Mouse (Mus musculus) liver, embryonic 14.5 days (tissue): ENCODE data around the gene Serpina3g. TPM values are rescaled to one million over a fixed set of nuclear protein-coding genes. Genes with fewer than 3 reads are reported as not detected.

Experiments
- ATAC-seq: fragments of 200-750 bp; cut with Nextera tagmentation; 2 replicates; pipeline ENCODE4 v1.8.0; 2017; ENCODE audit warnings: moderate number of reproducible peaks, mild to moderate bottlenecking, moderate library complexity; ENCODE audit not compliant: insufficient read depth
- DNase-seq, 3 experiments: peaks; one replicate each; pipeline ENCODE4 v3.0.0-alpha.2; 2012 to 2013; ENCODE audit warnings: low read depth in 3 of 3, low spot score in 3 of 3
- H3K27ac ChIP-seq: fragments of 300-500 bp; sonication (generic); 2 replicates; pipeline ENCODE4 v1.5.1; 2014; ENCODE audit warnings: moderate library complexity, mild to moderate bottlenecking, control low read depth, inconsistent platforms
- H3K27me3 ChIP-seq: fragments of 300-500 bp; sonication (generic); 2 replicates; pipeline ENCODE4 v1.6.1; 2014; ENCODE audit warnings: mild to moderate bottlenecking, low read length, moderate library complexity; ENCODE audit not compliant: control insufficient read depth, insufficient read depth
- H3K36me3 ChIP-seq: fragments of 300-500 bp; sonication (generic); replicated peaks from 2 replicates; pipeline ENCODE4 v1.6.1; 2014; ENCODE audit warnings: low read depth; ENCODE audit not compliant: control insufficient read depth, insufficient read depth
- H3K4me1 ChIP-seq, 2 experiments: fragments of 200-500 bp in 1 of 2; fragments of 300-500 bp in 1 of 2; sonication (generic) in 1 of 2; replicated peaks; 2 replicates each; pipeline ENCODE4 v1.6.1; 2012 to 2014; ENCODE audit warnings: antibody characterized with exemption in 1 of 2, inconsistent platforms in 1 of 2, low read length in 1 of 2; ENCODE audit not compliant: control insufficient read depth in 2 of 2, insufficient read depth in 2 of 2
- H3K4me2 ChIP-seq: fragments of 300-500 bp; sonication (generic); 2 replicates; pipeline ENCODE4 v1.6.1; 2014; ENCODE audit warnings: low read depth, mild to moderate bottlenecking, control low read depth, moderate library complexity
- H3K4me3 ChIP-seq, 2 experiments: fragments of 200-500 bp in 1 of 2; fragments of 300-500 bp in 1 of 2; sonication (generic) in 1 of 2; 2 replicates each; pipeline ENCODE4 v1.5.1; 2012 to 2014; ENCODE audit warnings: low read depth in 2 of 2, low read length in 2 of 2, mild to moderate bottlenecking in 2 of 2, control low read depth in 1 of 2, inconsistent platforms in 1 of 2, moderate library complexity in 1 of 2; ENCODE audit not compliant: insufficient read depth in 1 of 2
- H3K9ac ChIP-seq: fragments of 300-500 bp; sonication (generic); replicated peaks from 2 replicates; pipeline ENCODE4 v1.6.1; 2014; ENCODE audit warnings: mild to moderate bottlenecking, control low read depth, moderate library complexity
- H3K9me3 ChIP-seq: fragments of 300-500 bp; sonication (generic); 2 replicates; pipeline ENCODE4 v1.6.1; 2016; ENCODE audit warnings: low read length, mixed read lengths; ENCODE audit not compliant: control insufficient read depth
- CTCF ChIP-seq: IDR thresholded peaks from 2 replicates; pipeline ENCODE4 v1.5.1; 2016; ENCODE audit warnings: antibody characterized with exemption, low read depth, control low read depth
- EP300 ChIP-seq: IDR thresholded peaks from 2 replicates; pipeline ENCODE4 v1.6.1; 2016; ENCODE audit warnings: antibody characterized with exemption, low read depth
- WGBS: fragments of 180-500 bp; shearing (Covaris S2); extraction: QIAGEN DNeasy Blood & Tissue Kit; methylation state at CpG from one replicate; pipeline ENCODE4 v1.1.7; 2014; ENCODE audit not compliant: insufficient replicate concordance; 5-methylcytosine and 5-hydroxymethylcytosine counted together
- polyA plus RNA-seq, 2 experiments: library from polyadenylated mRNA; depleted of rRNA in 1 of 2; stranded (reverse) in 1 of 2; unstranded in 1 of 2; fragments of >200 nt; fragmentation: Nextera tagmentation in 1 of 2; extraction: Ambion mirVana in 1 of 2; gene quantifications; 2 replicates each; pipeline versions ENCODE4 v1.2.1 to v1.2.3; 2012 to 2014

Gene Serpina3g
- polyA plus RNA-seq, 2 experiments = 0.94 to 1.2 TPM

GRCm38 (mm10) chr12:104278216-104279055 lies 42.4 kb downstream of the Serpina3g start:
- DNase-seq (no peak), ATAC-seq (no peak)
- H3K9ac ChIP-seq = no peak overlapping the region
- no peak overlapping the region for H3K27ac ChIP-seq
- no peaks in the 10 kb centered on the region for H3K36me3 ChIP-seq
- H3K27me3 ChIP-seq = no peaks in the 10 kb centered on the region
- H3K4me1 ChIP-seq = no peaks in the 10 kb centered on the region
- H3K9me3 ChIP-seq = no peaks in the 10 kb centered on the region
- no peak overlapping the region for H3K4me2 ChIP-seq
- TF ChIP-seq EP300 (no peak), CTCF (no peak)
- H3K4me3 ChIP-seq = no peak overlapping the region
- WGBS = 71% methylated on average over 18 of the region's 18 CpGs

GRCm38 (mm10) chr12:104279056-104279435 lies 43.0 kb downstream of the Serpina3g start:
- no peak for ATAC-seq
- DNase-seq = no peak
- Histone ChIP-seq H3K36me3 (no peaks in the 10 kb centered on the region), H3K4me2 (no peak overlapping the region), H3K27ac (no peak overlapping the region), H3K9ac (no peak overlapping the region), H3K4me1 (no peaks in the 10 kb centered on the region), H3K9me3 (no peaks in the 10 kb centered on the region), H3K4me3 (no peak overlapping the region), H3K27me3 (no peaks in the 10 kb centered on the region)
- no peak for TF ChIP-seq EP300
- TF ChIP-seq CTCF = no peak
- WGBS = 41% methylated on average over 3 of the region's 3 CpGs

- H3K27me3 ChIP-seq = no peaks in the 10 kb centered on the region
- H3K36me3 ChIP-seq = no peaks in the 10 kb centered on the region
- WGBS = 78% methylated on average over 11 of the region's 11 CpGs
- no peaks in the 10 kb centered on the region for H3K4me1 ChIP-seq
- ATAC-seq (no peak), DNase-seq (no peak)
- TF ChIP-seq CTCF (no peak), EP300 (no peak)
- no peak overlapping the region for H3K4me2 ChIP-seq
- no peak overlapping the region for H3K9ac ChIP-seq
- no peaks in the 10 kb centered on the region for H3K9me3 ChIP-seq
- no peak overlapping the region for H3K27ac ChIP-seq
- H3K4me3 ChIP-seq = no peak overlapping the region
These were observed 47.3 kb downstream of the Serpina3g start for GRCm38 (mm10) chr12:104283380-104283779.

GRCm38 (mm10) chr12:104288336-104288735 lies 52.3 kb downstream of the Serpina3g start:
- H3K27me3 ChIP-seq = no peaks in the 10 kb centered on the region
- H3K36me3 ChIP-seq = no peaks in the 10 kb centered on the region
- no peak for TF ChIP-seq EP300
- no peak for TF ChIP-seq CTCF
- H3K9ac ChIP-seq = no peak overlapping the region
- DNase-seq = no peak
- H3K4me2 ChIP-seq = no peak overlapping the region
- H3K27ac ChIP-seq = no peak overlapping the region
- no peak overlapping the region for H3K4me3 ChIP-seq
- ATAC-seq = no peak
- H3K9me3 ChIP-seq = no peaks in the 10 kb centered on the region
- H3K4me1 ChIP-seq = no peaks in the 10 kb centered on the region

GRCm38 (mm10) chr12:104289872-104290271 lies 53.8 kb downstream of the Serpina3g start:
- TF ChIP-seq CTCF = no peak
- TF ChIP-seq EP300 = no peak
- no peaks in the 10 kb centered on the region for H3K27me3 ChIP-seq
- no peaks in the 10 kb centered on the region for H3K4me1 ChIP-seq
- H3K36me3 ChIP-seq = no peaks in the 10 kb centered on the region
- H3K9ac ChIP-seq = no peak overlapping the region
- whole genome bisulfite sequencing = 20% methylated on average over 4 of the region's 4 CpGs
- H3K4me2 ChIP-seq = no peak overlapping the region
- DNase-seq (no peak), ATAC-seq (no peak)
- H3K27ac ChIP-seq = no peak overlapping the region
- no peaks in the 10 kb centered on the region for H3K9me3 ChIP-seq
- no peak overlapping the region for H3K4me3 ChIP-seq

Other genes starting within 250 kb of the Serpina3g start
- 7.0 and 7.7 TPM in 2 replicates for gene Serpina11, start 246.3 kb upstream of the Serpina3g start, polyA plus RNA-seq (2012; rRNA removed)
- gene Serpina11, start 246.3 kb upstream of the Serpina3g start, polyA plus RNA-seq (2014; fragmentation: Nextera tagmentation; extraction: Ambion mirVana) = 7.2 and 11.4 TPM in 2 replicates
- not detected in 2 replicates for gene Serpina9, start 222.5 kb upstream of the Serpina3g start, polyA plus RNA-seq (2012; rRNA removed)
- not detected in 2 replicates for gene Serpina9, start 222.5 kb upstream of the Serpina3g start, polyA plus RNA-seq (2014; fragmentation: Nextera tagmentation; extraction: Ambion mirVana)
- 0.01 and 0.02 TPM in 2 replicates for gene Serpina12, start 191.8 kb upstream of the Serpina3g start, polyA plus RNA-seq (2012; rRNA removed)
- gene Serpina12, start 191.8 kb upstream of the Serpina3g start, polyA plus RNA-seq (2014; fragmentation: Nextera tagmentation; extraction: Ambion mirVana) = not detected in 2 replicates
- gene Serpina5, start 135.1 kb upstream of the Serpina3g start, polyA plus RNA-seq (2012; rRNA removed) = 0.08 and 0.11 TPM in 2 replicates
- gene Serpina5, start 135.1 kb upstream of the Serpina3g start, polyA plus RNA-seq (2014; fragmentation: Nextera tagmentation; extraction: Ambion mirVana) = 0.14 and 0.22 TPM in 2 replicates
- gene Serpina3a, start 123.5 kb upstream of the Serpina3g start, polyA plus RNA-seq (2012; rRNA removed) = not detected in 2 replicates
- not detected in 2 replicates for gene Serpina3a, start 123.5 kb upstream of the Serpina3g start, polyA plus RNA-seq (2014; fragmentation: Nextera tagmentation; extraction: Ambion mirVana)
- 0.04 and 0.11 TPM in 2 replicates for gene Serpina3b, start 108.2 kb upstream of the Serpina3g start, polyA plus RNA-seq (2012; rRNA removed)
- gene Serpina3b, start 108.2 kb upstream of the Serpina3g start, polyA plus RNA-seq (2014; fragmentation: Nextera tagmentation; extraction: Ambion mirVana) = 0.10 and 0.34 TPM in 2 replicates
- gene Serpina3c, start 82.4 kb upstream of the Serpina3g start, polyA plus RNA-seq (2012; rRNA removed) = not detected in 2 replicates
- gene Serpina3c, start 82.4 kb upstream of the Serpina3g start, polyA plus RNA-seq (2014; fragmentation: Nextera tagmentation; extraction: Ambion mirVana) = not detected in 2 replicates
- 0.08 and 0.11 TPM in 2 replicates for gene Serpina3f, start 21.7 kb upstream of the Serpina3g start, polyA plus RNA-seq (2012; rRNA removed)
- gene Serpina3f, start 21.7 kb upstream of the Serpina3g start, polyA plus RNA-seq (2014; fragmentation: Nextera tagmentation; extraction: Ambion mirVana) = 0.24 TPM in 2 replicates
- gene Serpina3i, start 26.9 kb downstream of the Serpina3g start, polyA plus RNA-seq (2012; rRNA removed) = 0.03 and 0.06 TPM in 2 replicates
- gene Serpina3i, start 26.9 kb downstream of the Serpina3g start, polyA plus RNA-seq (2014; fragmentation: Nextera tagmentation; extraction: Ambion mirVana) = 0.27 and 0.30 TPM in 2 replicates
- not detected in 2 replicates for gene Serpina3j, start 78.3 kb downstream of the Serpina3g start, polyA plus RNA-seq (2012; rRNA removed)
- gene Serpina3j, start 78.3 kb downstream of the Serpina3g start, polyA plus RNA-seq (2014; fragmentation: Nextera tagmentation; extraction: Ambion mirVana) = not detected in 2 replicates
- not detected in 2 replicates for gene Serpina3k, start 102.2 kb downstream of the Serpina3g start, polyA plus RNA-seq (2012; rRNA removed)
- not detected in 2 replicates for gene Serpina3k, start 102.2 kb downstream of the Serpina3g start, polyA plus RNA-seq (2014; fragmentation: Nextera tagmentation; extraction: Ambion mirVana)
- 0.03 and 0.04 TPM in 2 replicates for gene Serpina3m, start 102.2 kb downstream of the Serpina3g start, polyA plus RNA-seq (2012; rRNA removed)
- gene Serpina3m, start 102.2 kb downstream of the Serpina3g start, polyA plus RNA-seq (2014; fragmentation: Nextera tagmentation; extraction: Ambion mirVana) = 0.11 TPM in 1 of 2 replicates, not detected in the other
- 0.51 and 0.60 TPM in 2 replicates for gene Serpina3n, start 170.5 kb downstream of the Serpina3g start, polyA plus RNA-seq (2012; rRNA removed)
- gene Serpina3n, start 170.5 kb downstream of the Serpina3g start, polyA plus RNA-seq (2014; fragmentation: Nextera tagmentation; extraction: Ambion mirVana) = 0.19 and 0.89 TPM in 2 replicates
- 0.02 TPM in 1 of 2 replicates, not detected in the other for gene Gsc, start 237.1 kb downstream of the Serpina3g start, polyA plus RNA-seq (2012; rRNA removed)
- gene Gsc, start 237.1 kb downstream of the Serpina3g start, polyA plus RNA-seq (2014; fragmentation: Nextera tagmentation; extraction: Ambion mirVana) = not detected in 2 replicates